In genomic region chr4:115839956-115840355, GRCm38 (mm10) we compare ENCODE assay signal across 8 mouse cellular contexts. TPM values are rescaled to one million over a fixed set of nuclear protein-coding genes. Genes with fewer than 3 reads are reported as not detected.
DNase-seq lines count a peak whose midpoint lies in the region; ATAC-seq and TF ChIP-seq lines count a peak whose summit lies in the region.

No protein-coding gene starts in this region.

- no peak overlapping the region for H3K9ac ChIP-seq in heart, adult 2 months (ENCODE audit: low read depth, low read length)

- H3K36me3 ChIP-seq in heart, embryonic 10.5 days, result peaks cover 5% of the 10 kb centered on the region; the same call in 1 of the 2 replicates
- no peaks in the 10 kb centered on the region for H3K36me3 ChIP-seq in heart, adult 2 months (ENCODE audit: control insufficient read depth, insufficient read depth, low read length)

- H3K4me3 ChIP-seq in heart, embryonic 10.5 days, result peak overlapping the region; percentile 89
- no peak overlapping the region for H3K4me3 ChIP-seq in heart, adult 2 months
- H3K4me3 ChIP-seq in cortical plate, adult 2 months (ENCODE audit: insufficient read depth, low read length), result peak overlapping the region; percentile 76; the same call in 1 of the 2 replicates

- H3K27ac ChIP-seq in heart, embryonic 10.5 days, result no peak overlapping the region
- H3K27ac ChIP-seq in heart, adult 2 months, result no peak overlapping the region
- no peak overlapping the region for H3K27ac ChIP-seq in cortical plate, adult 2 months (ENCODE audit: insufficient read depth, low read length)

- ATAC-seq in granulocyte monocyte progenitor cell, adult 5-6 weeks (replicated peaks; ENCODE audit: poor library complexity, severe bottlenecking), result no peak

- H3K9me3 ChIP-seq in heart, embryonic 10.5 days, result no peaks in the 10 kb centered on the region

- peaks cover 6% of the 10 kb centered on the region for H3K4me1 ChIP-seq in heart, embryonic 10.5 days
- no peaks in the 10 kb centered on the region; the same call in 1 of the 2 replicates for H3K4me1 ChIP-seq in heart, adult 2 months (ENCODE audit: control insufficient read depth, insufficient read depth, low read length)
- no peaks in the 10 kb centered on the region for H3K4me1 ChIP-seq in cortical plate, adult 2 months (ENCODE audit: control insufficient read depth, insufficient read depth, low read length)

- no peak for DNase-seq in heart, embryonic 10.5 days (ENCODE audit: low spot score)
- DNase-seq in heart, adult 2 months, result no peak
- DNase-seq in kidney, adult 18-20 months, result peak; percentile 15
- peak; percentile 16 for DNase-seq in lung, postnatal 10 days
- no peak for DNase-seq in retina, postnatal 1 day
- DNase-seq in right cerebral cortex, adult 18-20 months, result no peak

- TF ChIP-seq POLR2A in heart, adult 2 months (IDR thresholded peaks at IDR 0.05; ENCODE audit: insufficient read depth, low read depth, low read length), result no peak
- TF ChIP-seq POLR2A in cortical plate, adult 2 months (IDR thresholded peaks at IDR 0.05; ENCODE audit: extremely low read depth, insufficient read depth, low read length), result no peak

- intact Hi-C loops in heart, adult 2 months (cut with DNase I), result loop anchor here (1.0 to 10.0 kb wide), 4 partner anchors 13 to 215 kb away; partner anchors contain the start of genes Cyp4b1, Efcab14 and Nsun4

- 65% methylated on average over 4 of the region's 4 CpGs for WGBS in heart, embryonic 10.5 days
- 46% methylated on average over 4 of the region's 4 CpGs for WGBS in heart, adult 2 months

- no peaks in the 10 kb centered on the region for H3K27me3 ChIP-seq in heart, embryonic 10.5 days (ENCODE audit: insufficient read depth, poor library complexity, severe bottlenecking)
- H3K27me3 ChIP-seq in heart, adult 2 months (ENCODE audit: control insufficient read depth, insufficient read depth, low read length), result no peaks in the 10 kb centered on the region

- TF ChIP-seq CTCF in heart, adult 2 months (IDR thresholded peaks at IDR 0.05), result no peak
- TF ChIP-seq CTCF in cortical plate, adult 2 months (IDR thresholded peaks at IDR 0.05; ENCODE audit: extremely low read depth, insufficient read depth, low read length), result no peak

- no peak for TF ChIP-seq EP300 in heart, adult 2 months (IDR thresholded peaks at IDR 0.05; ENCODE audit: insufficient read depth, low read depth, low read length)

- no peaks in the 10 kb centered on the region for H3K79me2 ChIP-seq in heart, adult 2 months (replicated peaks; ENCODE audit: control insufficient read depth, insufficient read depth, low read length)

RNA-seq across cellular contexts. Expression of gene Mknk1, which starts 1.0 kb away (rescaled TPM):
- polyA plus RNA-seq in heart, embryonic 10.5 days (2016; fragmentation: Nextera tagmentation; extraction: Ambion mirVana), result 22.7 and 23.0 TPM in 2 replicates
- total RNA-seq in heart, adult 2 months (2021), result 10 to 100 TPM; 18.3 to 20.6 TPM
- polyA plus RNA-seq in heart, adult 2 months (2012; rRNA removed), result 32.1 and 42.1 TPM in 2 replicates
- 59.8 and 63.2 TPM in 2 replicates for polyA plus RNA-seq in cortical plate, adult 2 months (2012; rRNA removed)
- 30.0 and 48.8 TPM in 2 replicates for total RNA-seq in granulocyte monocyte progenitor cell, adult 5-6 weeks (2014; fragmentation: Nextera tagmentation)
- 30.2 and 39.0 TPM in 2 replicates for total RNA-seq in granulocyte monocyte progenitor cell, adult 5-6 weeks (2017)

RNA-seq across cellular contexts. Expression of gene Mob3c, which starts 12.1 kb away (rescaled TPM):
- 5.9 and 9.8 TPM in 2 replicates for polyA plus RNA-seq in heart, embryonic 10.5 days (2016; fragmentation: Nextera tagmentation; extraction: Ambion mirVana)
- 1 to 10 TPM; 3.2 to 4.3 TPM for total RNA-seq in heart, adult 2 months (2021)
- polyA plus RNA-seq in heart, adult 2 months (2012; rRNA removed), result 7.4 and 9.3 TPM in 2 replicates
- 6.8 and 8.5 TPM in 2 replicates for polyA plus RNA-seq in cortical plate, adult 2 months (2012; rRNA removed)
- total RNA-seq in granulocyte monocyte progenitor cell, adult 5-6 weeks (2014; fragmentation: Nextera tagmentation), result 6.0 and 6.3 TPM in 2 replicates
- total RNA-seq in granulocyte monocyte progenitor cell, adult 5-6 weeks (2017), result 2.6 and 6.2 TPM in 2 replicates

RNA-seq across cellular contexts. Expression of gene Kncn, which starts 44.2 kb away (rescaled TPM):
- not detected in 2 replicates for polyA plus RNA-seq in heart, embryonic 10.5 days (2016; fragmentation: Nextera tagmentation; extraction: Ambion mirVana)
- not detected for total RNA-seq in heart, adult 2 months (2021)
- 0.18 TPM in 1 of 2 replicates, not detected in the other for polyA plus RNA-seq in heart, adult 2 months (2012; rRNA removed)
- 0.06 and 0.21 TPM in 2 replicates for polyA plus RNA-seq in cortical plate, adult 2 months (2012; rRNA removed)
- not detected in 2 replicates for total RNA-seq in granulocyte monocyte progenitor cell, adult 5-6 weeks (2014; fragmentation: Nextera tagmentation)
- total RNA-seq in granulocyte monocyte progenitor cell, adult 5-6 weeks (2017), result not detected in 2 replicates

RNA-seq across cellular contexts. Expression of gene 6430628N08Rik, which starts 50.5 kb away (rescaled TPM):
- polyA plus RNA-seq in heart, embryonic 10.5 days (2016; fragmentation: Nextera tagmentation; extraction: Ambion mirVana), result not detected in 2 replicates
- not detected for total RNA-seq in heart, adult 2 months (2021)
- polyA plus RNA-seq in heart, adult 2 months (2012; rRNA removed), result not detected in 2 replicates
- polyA plus RNA-seq in cortical plate, adult 2 months (2012; rRNA removed), result not detected in 2 replicates
- not detected in 2 replicates for total RNA-seq in granulocyte monocyte progenitor cell, adult 5-6 weeks (2014; fragmentation: Nextera tagmentation)
- not detected in 2 replicates for total RNA-seq in granulocyte monocyte progenitor cell, adult 5-6 weeks (2017)

RNA-seq across cellular contexts. Expression of gene Atpaf1, which starts 55.3 kb away (rescaled TPM):
- 60.0 and 67.2 TPM in 2 replicates for polyA plus RNA-seq in heart, embryonic 10.5 days (2016; fragmentation: Nextera tagmentation; extraction: Ambion mirVana)
- total RNA-seq in heart, adult 2 months (2021), result 10 to 100 TPM; 83.1 to 98.1 TPM
- 58.4 and 80.4 TPM in 2 replicates for polyA plus RNA-seq in heart, adult 2 months (2012; rRNA removed)
- polyA plus RNA-seq in cortical plate, adult 2 months (2012; rRNA removed), result 53.1 and 54.4 TPM in 2 replicates
- total RNA-seq in granulocyte monocyte progenitor cell, adult 5-6 weeks (2014; fragmentation: Nextera tagmentation), result 15.0 and 43.3 TPM in 2 replicates
- total RNA-seq in granulocyte monocyte progenitor cell, adult 5-6 weeks (2017), result 12.4 and 13.9 TPM in 2 replicates

Comparison
In these comparisons a context has a peak if more than half of its experiments do, and no peak if none do; other contexts are left out.
1. DNase-seq: peak in kidney, adult 18-20 months (single experiment) and lung, postnatal 10 days (single experiment); none in heart, embryonic 10.5 days (single experiment), heart, adult 2 months (0 of 2), retina, postnatal 1 day (single experiment) and right cerebral cortex, adult 18-20 months (single experiment).